Mouse (Mus musculus) gastrocnemius, postnatal 10 days (tissue): ENCODE data around the gene Etv5. TPM values are rescaled to one million over a fixed set of nuclear protein-coding genes. Genes with fewer than 3 reads are reported as not detected.

Source experiments
- DNase-seq: peaks from one replicate; pipeline ENCODE4 v3.0.0; 2021; ENCODE audit warnings: mixed read lengths
- total RNA-seq, 2 experiments: library from RNA; stranded (reverse); gene quantifications; 2 replicates each; pipeline ENCODE4 v1.2.3; 2021

The Etv5 gene
- total RNA-seq, 2 experiments from 2014 or later = 22.2 to 23.6 TPM

- DNase-seq = peak; percentile 59
Measured at GRCm38 (mm10) chr16:22430211-22430951, 9.1 kb downstream of the Etv5 start.

- DNase-seq = no peak
Measured at GRCm38 (mm10) chr16:22429377-22429776, 10.1 kb downstream of the Etv5 start.

- DNase-seq = peak; percentile 50
Measured at GRCm38 (mm10) chr16:22428853-22429341, 10.6 kb downstream of the Etv5 start.

- no peak for DNase-seq
Measured at GRCm38 (mm10) chr16:22426866-22427265, 12.7 kb downstream of the Etv5 start.

- DNase-seq = no peak
Measured at GRCm38 (mm10) chr16:22422256-22422655, 17.3 kb downstream of the Etv5 start.

DNA sequence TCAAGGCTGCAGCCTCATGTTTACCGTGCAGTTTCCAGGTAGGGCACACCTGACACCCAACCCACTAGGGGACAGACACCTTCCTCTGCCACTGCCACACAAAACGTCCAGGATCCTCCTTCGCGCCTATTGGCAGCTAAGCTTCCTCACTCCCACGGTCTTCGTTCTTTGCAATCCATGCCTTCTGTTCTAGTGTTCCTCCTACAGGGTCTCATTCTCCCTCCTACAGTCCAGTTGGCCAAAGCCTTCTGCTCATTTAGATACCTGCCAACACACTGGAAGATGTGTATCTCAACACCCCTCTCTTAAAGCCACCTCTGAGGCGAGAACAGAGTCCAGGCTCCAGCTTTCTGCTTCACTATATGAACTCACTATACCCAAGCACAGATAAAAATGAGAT is 21.6 kb downstream of the Etv5 start:
- no peak for DNase-seq

- DNase-seq = no peak
Measured at GRCm38 (mm10) chr16:22417044-22417443, 22.5 kb downstream of the Etv5 start.

- DNase-seq = no peak
Measured at GRCm38 (mm10) chr16:22416140-22416848, 23.2 kb downstream of the Etv5 start.

- DNase-seq = no peak
Measured at GRCm38 (mm10) chr16:22414205-22414754, 25.2 kb downstream of the Etv5 start.

- no peak for DNase-seq
Measured at GRCm38 (mm10) chr16:22412459-22413229, 26.9 kb downstream of the Etv5 start.

DNA sequence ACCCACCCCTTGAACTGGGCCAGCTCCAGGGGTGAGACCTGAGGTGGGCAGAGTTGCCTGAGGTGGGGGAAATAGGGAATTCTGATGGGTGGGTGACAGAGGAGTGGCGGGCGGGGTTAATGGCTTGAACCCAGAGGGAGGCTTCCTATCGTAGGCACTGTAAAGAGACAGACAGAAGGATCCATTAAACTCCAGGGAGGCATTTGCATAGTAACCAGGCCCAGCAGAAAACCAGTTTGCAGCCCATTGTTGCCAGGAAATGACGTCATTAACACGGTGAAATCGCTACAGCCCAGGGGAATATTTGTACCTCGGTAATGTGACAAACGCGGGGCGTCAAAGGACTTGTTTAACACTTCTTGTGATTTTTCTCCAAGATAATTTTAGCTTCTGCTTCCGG is 27.8 kb downstream of the Etv5 start:
- no peak for DNase-seq

DNA sequence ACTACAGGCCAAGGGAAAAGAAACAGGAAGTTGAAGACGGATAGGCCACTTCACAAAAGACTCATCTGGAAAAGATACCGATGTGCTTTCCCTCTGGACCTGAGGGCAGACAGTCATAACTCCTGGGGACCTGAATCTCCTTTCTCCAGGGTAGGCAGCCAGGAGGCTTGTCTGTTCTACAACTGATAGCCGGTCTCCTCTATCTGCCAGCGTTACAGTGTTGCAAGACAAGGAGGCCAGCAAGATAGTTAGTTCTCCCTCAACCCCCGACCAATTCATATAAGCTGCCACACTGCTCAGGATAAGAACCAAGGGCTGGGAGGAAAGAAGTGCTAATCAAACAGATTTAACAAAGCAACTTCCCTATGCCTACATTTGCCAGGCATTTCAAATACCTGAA is 29.5 kb downstream of the Etv5 start:
- no peak for DNase-seq

DNA sequence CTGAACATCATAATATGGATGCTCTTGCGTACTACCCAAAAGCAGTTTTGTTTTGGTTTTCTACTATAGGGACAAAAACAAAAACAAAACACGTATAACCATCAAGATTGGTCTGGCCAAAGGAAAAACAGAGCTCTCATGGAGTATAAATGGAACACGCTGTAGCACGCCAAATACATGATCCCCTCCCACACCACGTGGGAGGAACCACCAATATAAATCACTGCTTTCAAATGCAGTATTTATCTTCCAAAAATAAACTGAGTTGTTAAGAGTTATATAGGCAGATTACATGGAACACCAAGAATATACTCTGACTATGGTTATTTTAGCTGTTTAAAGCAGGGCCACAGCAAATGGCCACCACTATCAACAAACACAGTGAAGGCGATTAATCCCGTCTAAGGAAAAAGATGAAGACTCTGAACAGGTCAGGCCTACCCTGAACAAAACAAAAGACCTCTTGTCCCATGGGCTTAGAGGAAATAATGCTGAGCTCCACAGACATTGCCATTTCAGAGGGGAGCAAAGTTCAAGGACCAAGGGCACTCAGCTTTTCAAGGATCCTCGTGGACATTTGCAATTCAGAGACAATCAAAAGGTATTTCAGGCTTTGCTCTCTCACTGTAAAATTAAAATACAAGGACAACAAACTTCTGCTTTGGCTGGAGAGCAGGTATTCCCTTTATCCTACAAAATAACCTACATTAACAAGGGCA is 30.7 kb downstream of the Etv5 start:
- no peak for DNase-seq

DNA sequence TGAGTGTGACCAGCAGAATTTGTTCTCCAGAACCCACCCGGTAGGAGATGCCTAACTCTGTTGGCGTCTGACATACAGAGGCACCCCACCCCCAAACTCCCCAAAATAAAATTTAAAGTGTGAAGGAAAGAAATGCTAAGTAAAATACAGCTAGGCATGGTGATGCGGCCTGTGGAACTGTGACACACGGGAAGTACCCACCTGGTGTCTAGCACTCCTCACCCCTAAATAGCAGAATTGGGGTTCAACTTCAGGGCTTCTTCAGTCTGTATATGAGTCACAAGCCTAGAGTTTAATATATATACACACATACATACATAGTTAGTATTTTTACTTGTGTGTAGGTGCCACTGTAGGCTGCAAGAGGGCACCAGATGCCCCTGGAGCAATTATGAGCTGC is 32.8 kb downstream of the Etv5 start:
- no peak for DNase-seq

DNA sequence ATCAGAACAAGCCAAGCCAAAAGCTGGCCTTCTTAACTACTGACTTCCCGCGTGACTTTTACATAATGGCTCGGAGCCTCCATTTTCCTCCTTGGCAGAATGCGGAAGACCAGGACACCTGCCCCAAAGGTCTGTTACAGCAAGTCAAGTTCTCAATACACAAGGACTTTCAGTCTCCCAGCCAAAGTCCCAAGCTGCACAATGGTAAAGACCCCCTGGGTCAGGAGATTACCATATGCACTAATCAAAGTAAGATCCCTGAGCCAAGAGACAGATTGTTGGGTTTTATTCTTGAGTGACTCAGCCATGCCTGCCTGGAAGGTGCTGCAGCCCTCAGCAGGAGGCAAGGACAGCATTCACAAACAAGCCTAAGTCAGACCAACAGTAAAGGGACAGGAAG is 33.5 kb downstream of the Etv5 start:
- no peak for DNase-seq

GRCm38 (mm10) chr16:22405492-22405891 is 34.0 kb downstream of the Etv5 start:
- no peak for DNase-seq

DNA sequence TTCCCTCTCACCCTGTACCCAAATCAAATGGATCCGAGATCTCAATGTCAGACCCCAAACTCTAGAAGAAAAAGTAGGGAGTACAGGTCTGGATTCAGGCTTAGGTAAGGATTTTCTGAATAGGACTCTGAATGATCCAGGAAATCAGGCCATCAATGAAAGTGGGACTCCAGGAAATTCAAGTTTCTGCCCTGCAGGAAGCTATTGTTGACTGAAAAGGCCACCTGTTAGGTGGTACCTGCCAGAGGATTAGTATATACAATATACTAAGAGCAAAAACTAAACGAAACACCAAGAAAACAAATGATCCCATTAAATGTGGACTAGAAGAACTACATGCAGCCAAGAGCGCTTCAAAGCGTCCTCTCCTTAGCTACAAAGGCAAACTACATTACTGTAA is 35.8 kb downstream of the Etv5 start:
- no peak for DNase-seq

GRCm38 (mm10) chr16:22402600-22402999 is 36.9 kb downstream of the Etv5 start:
- DNase-seq = no peak

- no peak for DNase-seq
Measured at GRCm38 (mm10) chr16:22400226-22400625, 39.3 kb downstream of the Etv5 start.

- no peak for DNase-seq
Measured at GRCm38 (mm10) chr16:22398784-22399453, 40.6 kb downstream of the Etv5 start.

DNA sequence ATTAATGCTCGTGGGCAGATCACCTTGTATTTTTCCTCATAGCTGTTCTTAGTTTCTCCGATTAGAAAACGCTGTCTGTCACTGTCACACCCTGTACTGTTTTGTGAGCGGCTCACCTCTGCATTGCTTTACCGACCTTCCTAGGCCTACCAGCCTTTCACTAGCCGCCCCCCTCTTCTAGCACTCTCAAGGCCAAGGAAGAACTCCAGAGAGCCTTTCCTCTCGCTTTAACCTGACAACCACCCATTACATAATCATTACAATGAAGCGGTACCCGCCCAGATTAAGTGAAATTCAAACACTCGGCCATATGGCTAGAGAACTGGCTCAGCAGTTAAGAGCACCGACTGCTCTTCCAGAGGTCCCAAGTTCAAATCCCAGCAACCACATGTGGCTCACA is 41.2 kb downstream of the Etv5 start:
- DNase-seq = no peak
